Mouse (Mus musculus): ENCODE measurements around the gene Slc51a. TPM values are rescaled to one million over a fixed set of nuclear protein-coding genes. Genes with fewer than 3 reads are reported as not detected.
A peak's percentile ranks its signal among the peaks of the same experiment; 100 is the strongest.

The Slc51a gene
- polyA plus RNA-seq, 1 experiment from 2014 or later, result 0.26 TPM

- ATAC-seq (ENCODE audit: low FRiP score) (no peak), DNase-seq (ENCODE audit: low spot score, missing footprints) (no peak)
- 84% methylated on average over 15 of the region's 15 CpGs for WGBS
- H3K27ac ChIP-seq (ENCODE audit: low read depth, low read length), result no peak overlapping the region
- no peak overlapping the region for H3K4me2 ChIP-seq
- H3K9me3 ChIP-seq (ENCODE audit: control insufficient read depth, low read length), result no peaks in the 10 kb centered on the region
- no peaks in the 10 kb centered on the region for H3K36me3 ChIP-seq (ENCODE audit: control insufficient read depth, insufficient read depth, low read length)
- no peaks in the 10 kb centered on the region for H3K27me3 ChIP-seq (ENCODE audit: control insufficient read depth, insufficient read depth, low read length)
- H3K4me3 ChIP-seq (ENCODE audit: low read depth, low read length), result no peak overlapping the region
- H3K9ac ChIP-seq (ENCODE audit: low read length), result no peak overlapping the region
- H3K4me1 ChIP-seq (ENCODE audit: control insufficient read depth, insufficient read depth, low read length), result peaks cover 20% of the 10 kb centered on the region
These were observed 32.1 kb upstream of the Slc51a start for GRCm38 (mm10) chr16:32519656-32520371.

DNA sequence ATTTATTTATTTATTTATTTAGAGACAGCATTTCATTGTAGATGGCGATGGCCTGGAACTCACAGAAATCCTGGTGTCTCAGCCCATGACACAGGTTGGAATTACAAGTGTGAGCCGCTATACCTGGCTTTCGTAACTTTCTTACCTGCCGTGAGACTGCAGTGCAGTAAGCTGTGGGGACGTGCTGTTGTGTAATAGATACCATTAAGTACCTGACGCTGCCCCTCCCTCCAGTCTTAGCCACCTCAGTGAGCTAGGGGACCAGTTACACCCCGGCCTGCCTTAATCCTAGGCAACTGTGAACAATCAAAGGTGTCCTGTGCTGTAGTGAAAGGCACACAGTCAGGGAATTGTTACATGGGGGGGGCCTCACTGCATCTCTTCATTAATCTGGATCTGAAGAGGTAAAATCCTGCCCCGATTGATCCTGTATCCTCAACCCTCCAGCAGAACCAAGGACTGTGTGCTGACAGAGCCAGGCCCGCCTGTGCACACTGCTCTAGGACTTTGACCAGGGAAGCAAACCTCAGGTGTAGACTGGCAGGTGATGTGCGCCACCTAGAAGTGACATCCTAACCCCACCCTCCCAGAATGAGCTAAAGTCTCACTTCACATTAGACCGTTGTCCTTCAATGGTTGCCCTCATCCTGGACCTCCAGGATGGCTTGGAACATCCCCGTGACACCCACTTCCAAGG lies 30.3 kb upstream of the Slc51a start:
- Histone ChIP-seq H3K27me3 (ENCODE audit: control insufficient read depth, insufficient read depth, low read length) (no peaks in the 10 kb centered on the region), H3K36me3 (ENCODE audit: control insufficient read depth, insufficient read depth, low read length) (no peaks in the 10 kb centered on the region), H3K4me2 (no peak overlapping the region), H3K4me3 (ENCODE audit: low read depth, low read length) (no peak overlapping the region), H3K27ac (ENCODE audit: low read depth, low read length) (no peak overlapping the region), H3K9me3 (ENCODE audit: control insufficient read depth, low read length) (no peaks in the 10 kb centered on the region), H3K4me1 (ENCODE audit: control insufficient read depth, insufficient read depth, low read length) (peaks cover 13% of the 10 kb centered on the region), H3K9ac (ENCODE audit: low read length) (no peak overlapping the region)
- WGBS, result 85% methylated on average over 12 of the region's 12 CpGs
- DNase-seq (ENCODE audit: low spot score, missing footprints), result no peak
- no peak for ATAC-seq (ENCODE audit: low FRiP score)

- 5% methylated on average over 21 of the region's 21 CpGs for WGBS
- H3K4me3 ChIP-seq (ENCODE audit: low read depth, low read length), result no peak overlapping the region
These were observed 28.6 kb upstream of the Slc51a start for GRCm38 (mm10) chr16:32516006-32516962.

DNA sequence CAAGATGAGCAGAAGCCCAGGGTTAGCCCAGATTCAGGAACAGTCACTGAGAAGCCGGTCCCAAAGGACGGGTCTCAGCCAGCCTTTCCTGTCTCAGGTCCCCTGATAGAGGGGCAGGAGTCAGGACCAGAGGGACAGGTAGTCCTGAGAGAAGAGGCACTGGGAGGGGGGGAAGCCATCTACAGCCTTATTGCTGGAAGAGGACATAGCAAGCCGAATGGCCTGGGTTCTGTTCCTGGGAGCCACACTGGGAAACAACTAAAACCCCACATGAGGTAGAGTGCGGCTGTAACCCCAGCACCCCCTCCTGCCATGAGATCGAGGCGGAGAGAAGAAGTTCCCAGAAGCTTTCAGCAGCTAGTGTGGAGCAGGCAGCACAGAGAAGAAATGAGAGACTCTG lies 26.3 kb upstream of the Slc51a start:
- Histone ChIP-seq H3K4me1 (ENCODE audit: control insufficient read depth, insufficient read depth, low read length) (peaks cover 13% of the 10 kb centered on the region), H3K27me3 (ENCODE audit: control insufficient read depth, insufficient read depth, low read length) (no peaks in the 10 kb centered on the region), H3K27ac (ENCODE audit: low read depth, low read length) (no peak overlapping the region), H3K4me3 (ENCODE audit: low read depth, low read length) (no peak overlapping the region), H3K36me3 (ENCODE audit: control insufficient read depth, insufficient read depth, low read length) (no peaks in the 10 kb centered on the region), H3K9ac (ENCODE audit: low read length) (no peak overlapping the region), H3K9me3 (ENCODE audit: control insufficient read depth, low read length) (no peaks in the 10 kb centered on the region), H3K4me2 (no peak overlapping the region)
- no peak for ATAC-seq (ENCODE audit: low FRiP score)
- no peak for DNase-seq (ENCODE audit: low spot score, missing footprints)
- WGBS, result 95% methylated on average over 6 of the region's 6 CpGs

More at GRCm38 (mm10) chr16:32516006-32516962, 28.6 kb upstream of the Slc51a start:
- peak; percentile 98 for DNase-seq (ENCODE audit: low spot score, missing footprints)
- Histone ChIP-seq H3K27me3 (ENCODE audit: control insufficient read depth, insufficient read depth, low read length) (no peaks in the 10 kb centered on the region), H3K4me2 (peak overlapping the region; percentile 35), H3K9me3 (ENCODE audit: control insufficient read depth, low read length) (no peaks in the 10 kb centered on the region), H3K27ac (ENCODE audit: low read depth, low read length) (peak overlapping the region; percentile 98), H3K4me1 (ENCODE audit: control insufficient read depth, insufficient read depth, low read length) (peaks cover 13% of the 10 kb centered on the region), H3K36me3 (ENCODE audit: control insufficient read depth, insufficient read depth, low read length) (no peaks in the 10 kb centered on the region), H3K9ac (ENCODE audit: low read length) (peak overlapping the region; percentile 60)
- peak; percentile 93 for ATAC-seq (ENCODE audit: low FRiP score)

DNA sequence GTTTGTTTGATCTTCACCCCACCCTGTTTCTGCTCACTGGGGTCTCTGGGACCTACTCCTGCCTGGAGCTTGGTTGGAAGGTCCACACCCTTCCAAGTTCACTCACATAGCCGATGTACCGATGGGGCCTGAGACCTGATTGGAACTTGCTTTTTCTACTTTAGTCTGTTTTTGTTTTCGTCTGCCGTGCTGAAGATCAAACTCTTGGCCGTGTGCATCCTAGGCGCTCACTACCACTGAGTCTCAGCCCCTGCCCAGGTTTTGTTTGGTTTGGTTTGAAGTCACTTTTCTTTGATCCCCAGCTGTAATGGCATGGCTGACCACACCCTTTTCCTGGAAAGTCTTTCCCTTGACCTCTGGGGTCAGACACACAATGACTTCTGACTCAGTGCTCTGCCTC lies 25.7 kb upstream of the Slc51a start:
- H3K9ac ChIP-seq (ENCODE audit: low read length), result no peak overlapping the region
- H3K36me3 ChIP-seq (ENCODE audit: control insufficient read depth, insufficient read depth, low read length), result no peaks in the 10 kb centered on the region
- H3K4me3 ChIP-seq (ENCODE audit: low read depth, low read length), result no peak overlapping the region
- H3K4me1 ChIP-seq (ENCODE audit: control insufficient read depth, insufficient read depth, low read length), result peaks cover 13% of the 10 kb centered on the region
- 88% methylated on average over 6 of the region's 6 CpGs for WGBS
- no peaks in the 10 kb centered on the region for H3K27me3 ChIP-seq (ENCODE audit: control insufficient read depth, insufficient read depth, low read length)
- ATAC-seq (ENCODE audit: low FRiP score) (no peak), DNase-seq (ENCODE audit: low spot score, missing footprints) (no peak)
- no peaks in the 10 kb centered on the region for H3K9me3 ChIP-seq (ENCODE audit: control insufficient read depth, low read length)
- no peak overlapping the region for H3K4me2 ChIP-seq
- no peak overlapping the region for H3K27ac ChIP-seq (ENCODE audit: low read depth, low read length)

GRCm38 (mm10) chr16:32512921-32513320 lies 25.2 kb upstream of the Slc51a start:
- ATAC-seq (ENCODE audit: low FRiP score) (no peak), DNase-seq (ENCODE audit: low spot score, missing footprints) (no peak)
- no peaks in the 10 kb centered on the region for H3K27me3 ChIP-seq (ENCODE audit: control insufficient read depth, insufficient read depth, low read length)
- H3K36me3 ChIP-seq (ENCODE audit: control insufficient read depth, insufficient read depth, low read length), result no peaks in the 10 kb centered on the region
- no peaks in the 10 kb centered on the region for H3K9me3 ChIP-seq (ENCODE audit: control insufficient read depth, low read length)
- H3K4me3 ChIP-seq (ENCODE audit: low read depth, low read length), result no peak overlapping the region
- no peak overlapping the region for H3K4me2 ChIP-seq
- no peak overlapping the region for H3K9ac ChIP-seq (ENCODE audit: low read length)
- H3K4me1 ChIP-seq (ENCODE audit: control insufficient read depth, insufficient read depth, low read length), result peaks cover 13% of the 10 kb centered on the region
- H3K27ac ChIP-seq (ENCODE audit: low read depth, low read length), result no peak overlapping the region
- WGBS, result 81% methylated on average over 3 of the region's 3 CpGs

DNA sequence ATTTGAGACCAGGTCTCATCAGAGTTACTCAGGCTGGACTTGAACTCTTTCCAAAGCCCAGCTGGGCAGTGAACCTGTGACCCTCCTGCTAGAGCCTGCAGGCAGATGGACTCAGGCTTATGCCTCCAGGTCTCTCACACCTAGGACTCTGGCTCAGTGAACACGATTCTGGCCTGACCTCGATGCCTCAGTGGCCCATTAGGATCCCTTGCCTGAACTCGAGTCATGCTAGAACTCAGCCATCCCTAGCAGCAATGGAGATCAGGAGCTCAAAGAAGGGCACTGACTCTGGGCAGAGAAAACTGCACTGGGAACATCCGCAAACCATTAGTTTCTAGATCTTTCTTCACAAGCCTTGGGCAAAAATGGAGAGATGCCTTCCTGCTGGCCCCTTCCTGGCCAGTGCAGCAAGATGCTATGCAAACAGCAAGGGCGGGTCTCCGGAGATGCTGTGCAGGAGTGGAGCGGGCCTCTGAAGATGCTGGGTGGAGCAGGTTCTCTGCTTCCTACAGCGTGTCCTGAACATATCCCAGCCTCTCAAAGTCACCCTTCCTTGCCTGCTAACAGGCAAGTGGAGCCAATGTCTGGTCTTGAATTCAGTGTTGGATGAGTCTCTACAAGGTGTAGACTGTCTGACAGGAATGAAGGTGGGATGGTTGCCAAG lies 24.3 kb upstream of the Slc51a start:
- no peak for ATAC-seq (ENCODE audit: low FRiP score)

GRCm38 (mm10) chr16:32511338-32511734 lies 23.7 kb upstream of the Slc51a start:
- 78% methylated on average over 3 of the region's 3 CpGs for WGBS
- Histone ChIP-seq H3K27ac (ENCODE audit: low read depth, low read length) (no peak overlapping the region), H3K9me3 (ENCODE audit: control insufficient read depth, low read length) (no peaks in the 10 kb centered on the region), H3K27me3 (ENCODE audit: control insufficient read depth, insufficient read depth, low read length) (no peaks in the 10 kb centered on the region), H3K9ac (ENCODE audit: low read length) (no peak overlapping the region), H3K36me3 (ENCODE audit: control insufficient read depth, insufficient read depth, low read length) (no peaks in the 10 kb centered on the region), H3K4me1 (ENCODE audit: control insufficient read depth, insufficient read depth, low read length) (peaks cover 10% of the 10 kb centered on the region), H3K4me2 (no peak overlapping the region), H3K4me3 (ENCODE audit: low read depth, low read length) (no peak overlapping the region)
- DNase-seq (ENCODE audit: low spot score, missing footprints) (peak; percentile 61), ATAC-seq (ENCODE audit: low FRiP score) (no peak)

More for the DNA sequence above, 24.3 kb upstream of the Slc51a start:
- no peak for DNase-seq (ENCODE audit: low spot score, missing footprints)
- WGBS, result 91% methylated on average over 8 of the region's 8 CpGs
- H3K4me3 ChIP-seq (ENCODE audit: low read depth, low read length), result no peak overlapping the region
- H3K9me3 ChIP-seq (ENCODE audit: control insufficient read depth, low read length), result no peaks in the 10 kb centered on the region
- H3K27ac ChIP-seq (ENCODE audit: low read depth, low read length), result no peak overlapping the region
- H3K4me1 ChIP-seq (ENCODE audit: control insufficient read depth, insufficient read depth, low read length), result peaks cover 13% of the 10 kb centered on the region
- no peak overlapping the region for H3K9ac ChIP-seq (ENCODE audit: low read length)
- no peaks in the 10 kb centered on the region for H3K27me3 ChIP-seq (ENCODE audit: control insufficient read depth, insufficient read depth, low read length)
- no peaks in the 10 kb centered on the region for H3K36me3 ChIP-seq (ENCODE audit: control insufficient read depth, insufficient read depth, low read length)
- H3K4me2 ChIP-seq, result no peak overlapping the region
